ENCODE assay signal across 8 mouse cellular contexts in genomic region chr12:3365449-3366189, GRCm38 (mm10). TPM values are rescaled to one million over a fixed set of nuclear protein-coding genes. Genes with fewer than 3 reads are reported as not detected.
A peak's percentile ranks its signal among the peaks of the same experiment; 100 is the strongest.
DNase-seq lines count a peak whose midpoint lies in the region; ATAC-seq lines count a peak whose summit lies in the region.

No protein-coding gene starts in this region.

- no peak for DNase-seq in heart, adult 18-20 months
- peak; percentile 41 for DNase-seq in A20 (ENCODE audit: low read depth, low spot score)
- peak; percentile 59 for DNase-seq in brain, adult 2 months (ENCODE audit: low read depth, low spot score)
- no peak for DNase-seq in forebrain, embryonic 10.5 days (ENCODE audit: extremely low spot score, low spot score)
- no peak for DNase-seq in midbrain, embryonic 14.5 days
- DNase-seq in urinary bladder, postnatal 25 days (ENCODE audit: low spot score), result no peak

- peak overlapping the region; percentile 81 for H3K4me3 ChIP-seq in heart, embryonic 11.5 days (ENCODE audit: low read depth, low read length)
- peak overlapping the region; percentile 79 for H3K4me3 ChIP-seq in forebrain, embryonic 10.5 days
- peak overlapping the region; percentile 81 for H3K4me3 ChIP-seq in intestine, embryonic 16.5 days (ENCODE audit: low read length)
- peak overlapping the region; percentile 81 for H3K4me3 ChIP-seq in midbrain, embryonic 14.5 days (replicated peaks; ENCODE audit: low read depth, low read length)

- 3% methylated on average over 31 of the region's 31 CpGs for WGBS in heart, embryonic 11.5 days (ENCODE audit: insufficient replicate concordance)
- WGBS in forebrain, embryonic 10.5 days, result 3% methylated on average over 31 of the region's 31 CpGs
- 3% methylated on average over 31 of the region's 31 CpGs for WGBS in intestine, embryonic 16.5 days
- 3% methylated on average over 31 of the region's 31 CpGs for WGBS in midbrain, embryonic 14.5 days

- H3K9ac ChIP-seq in heart, embryonic 11.5 days (ENCODE audit: low read depth, low read length), result peak overlapping the region; percentile 79
- peak overlapping the region; percentile 82 for H3K9ac ChIP-seq in intestine, embryonic 16.5 days (ENCODE audit: low read depth, low read length)
- H3K9ac ChIP-seq in midbrain, embryonic 14.5 days (replicated peaks; ENCODE audit: low read length), result peak overlapping the region; percentile 96

- H3K4me2 ChIP-seq in heart, embryonic 11.5 days, result peak overlapping the region; percentile 72
- peak overlapping the region; percentile 89 for H3K4me2 ChIP-seq in intestine, embryonic 16.5 days (ENCODE audit: low read depth, low read length)
- H3K4me2 ChIP-seq in midbrain, embryonic 14.5 days (ENCODE audit: low read length), result peak overlapping the region; percentile 85

- H3K27me3 ChIP-seq in heart, embryonic 11.5 days (ENCODE audit: control insufficient read depth, insufficient read depth, low read length), result no peaks in the 10 kb centered on the region
- peaks cover 12% of the 10 kb centered on the region; the same call in 1 of the 2 replicates for H3K27me3 ChIP-seq in forebrain, embryonic 10.5 days (ENCODE audit: poor library complexity, severe bottlenecking)
- H3K27me3 ChIP-seq in intestine, embryonic 16.5 days (replicated peaks; ENCODE audit: control insufficient read depth, insufficient read depth, low read length), result no peaks in the 10 kb centered on the region
- H3K27me3 ChIP-seq in midbrain, embryonic 14.5 days (ENCODE audit: control insufficient read depth, insufficient read depth, low read length), result no peaks in the 10 kb centered on the region

- peak overlapping the region; percentile 67 for H3K27ac ChIP-seq in heart, embryonic 11.5 days (ENCODE audit: low read depth, low read length)
- peak overlapping the region; percentile 90 for H3K27ac ChIP-seq in forebrain, embryonic 10.5 days
- H3K27ac ChIP-seq in intestine, embryonic 16.5 days (ENCODE audit: low read length), result peak overlapping the region; percentile 52
- peak overlapping the region; percentile 98 for H3K27ac ChIP-seq in midbrain, embryonic 14.5 days (replicated peaks; ENCODE audit: low read depth, low read length)

- H3K4me1 ChIP-seq in heart, embryonic 11.5 days (ENCODE audit: control insufficient read depth, insufficient read depth, low read length), result peaks cover 7% of the 10 kb centered on the region; the same call in 1 of the 2 replicates
- peaks cover 45% of the 10 kb centered on the region for H3K4me1 ChIP-seq in forebrain, embryonic 10.5 days
- H3K4me1 ChIP-seq in intestine, embryonic 16.5 days (ENCODE audit: control insufficient read depth, insufficient read depth, low read length), result peaks cover 14% of the 10 kb centered on the region
- peaks cover 49% of the 10 kb centered on the region for H3K4me1 ChIP-seq in midbrain, embryonic 14.5 days (ENCODE audit: control insufficient read depth, insufficient read depth, low read length)

- H3K9me3 ChIP-seq in heart, embryonic 11.5 days (replicated peaks; ENCODE audit: control insufficient read depth, low read length), result 0 out of 2 replicates have a peak, but pooled peaks cover 4% of the 10 kb centered on the region
- H3K9me3 ChIP-seq in forebrain, embryonic 10.5 days, result peaks cover 26% of the 10 kb centered on the region
- no peaks in the 10 kb centered on the region for H3K9me3 ChIP-seq in intestine, embryonic 16.5 days (ENCODE audit: control insufficient read depth, low read length)
- H3K9me3 ChIP-seq in midbrain, embryonic 14.5 days (ENCODE audit: control insufficient read depth, low read length), result peaks cover 10% of the 10 kb centered on the region

- peaks cover 3% of the 10 kb centered on the region; the same call in 1 of the 2 replicates for H3K36me3 ChIP-seq in heart, embryonic 11.5 days (ENCODE audit: control insufficient read depth, insufficient read depth, low read length)
- H3K36me3 ChIP-seq in forebrain, embryonic 10.5 days (replicated peaks), result peaks cover 24% of the 10 kb centered on the region
- no peaks in the 10 kb centered on the region; the same call in 1 of the 2 replicates for H3K36me3 ChIP-seq in intestine, embryonic 16.5 days (ENCODE audit: control insufficient read depth, insufficient read depth, low read length)
- peaks cover 22% of the 10 kb centered on the region for H3K36me3 ChIP-seq in midbrain, embryonic 14.5 days (ENCODE audit: control insufficient read depth, insufficient read depth, low read length)

- peak; percentile 13 for ATAC-seq in heart, embryonic 11.5 days (replicated peaks; ENCODE audit: insufficient number of reproducible peaks, low FRiP score, low TSS enrichment)
- peak; percentile 57 for ATAC-seq in intestine, embryonic 16.5 days
- peak; percentile 51 for ATAC-seq in midbrain, embryonic 14.5 days (ENCODE audit: low FRiP score, low TSS enrichment)

RNA-seq across cellular contexts. Expression of gene Kif3c, which starts 0.7 kb away (rescaled TPM):
- polyA plus RNA-seq in heart, embryonic 11.5 days (2014; fragmentation: Nextera tagmentation; extraction: Ambion mirVana), result 5.9 and 8.7 TPM in 2 replicates
- 1 to 10 TPM; 5.4 to 6.4 TPM for total RNA-seq in heart, adult 18-20 months (2021)
- 15.0 and 15.1 TPM in 2 replicates for polyA plus RNA-seq in forebrain, embryonic 10.5 days (2016; fragmentation: Nextera tagmentation; extraction: Ambion mirVana)
- 5.8 and 6.2 TPM in 2 replicates for polyA plus RNA-seq in intestine, embryonic 16.5 days (2015; fragmentation: Nextera tagmentation; extraction: Ambion mirVana)
- 72.0 and 78.2 TPM in 2 replicates for polyA plus RNA-seq in midbrain, embryonic 14.5 days (2014; fragmentation: Nextera tagmentation; extraction: Ambion mirVana)

RNA-seq across cellular contexts. Expression of gene Rab10, which starts 55.9 kb away (rescaled TPM):
- polyA plus RNA-seq in heart, embryonic 11.5 days (2014; fragmentation: Nextera tagmentation; extraction: Ambion mirVana), result 68.9 and 70.6 TPM in 2 replicates
- total RNA-seq in heart, adult 18-20 months (2021), result 100 to 1,000 TPM; 124 to 126 TPM
- 69.4 and 71.5 TPM in 2 replicates for polyA plus RNA-seq in forebrain, embryonic 10.5 days (2016; fragmentation: Nextera tagmentation; extraction: Ambion mirVana)
- 52.9 and 54.1 TPM in 2 replicates for polyA plus RNA-seq in intestine, embryonic 16.5 days (2015; fragmentation: Nextera tagmentation; extraction: Ambion mirVana)
- polyA plus RNA-seq in midbrain, embryonic 14.5 days (2014; fragmentation: Nextera tagmentation; extraction: Ambion mirVana), result 145 and 176 TPM in 2 replicates

Comparison
In these comparisons a context has a peak if more than half of its experiments do, and no peak if none do; other contexts are left out.
1. DNase-seq: peak in A20 (single experiment) and brain, adult 2 months (single experiment); none in heart, adult 18-20 months (0 of 2), forebrain, embryonic 10.5 days (single experiment), midbrain, embryonic 14.5 days (single experiment) and urinary bladder, postnatal 25 days (single experiment).
2. Peak in every context shown above with its lines, with median percentiles within 50 percentile points of each other: ATAC-seq, H3K27ac ChIP-seq, H3K4me2 ChIP-seq, H3K4me3 ChIP-seq and H3K9ac ChIP-seq.